Mouse (Mus musculus): ENCODE measurements around the gene Wdfy3. TPM values are rescaled to one million over a fixed set of nuclear protein-coding genes. Genes with fewer than 3 reads are reported as not detected.
A peak's percentile ranks its signal among the peaks of the same experiment; 100 is the strongest.

Gene Wdfy3
- polyA plus RNA-seq, 1 experiment from 2014 or later = 20.1 TPM

GRCm38 (mm10) chr5:101801891-101802290 lies 267.8 kb downstream of the Wdfy3 start:
- Histone ChIP-seq H3K4me1 (ENCODE audit: insufficient read depth, low read length) (no peaks in the 10 kb centered on the region), H3K36me3 (ENCODE audit: insufficient read depth, low read length) (0 out of 2 replicates have a peak, but pooled peaks cover 4% of the 10 kb centered on the region), H3K9me3 (ENCODE audit: low read length) (peaks cover 4% of the 10 kb centered on the region; the same call in 1 of the 2 replicates), H3K9ac (replicated peaks; ENCODE audit: low read length) (no peak overlapping the region), H3K4me3 (ENCODE audit: low read length) (no peak overlapping the region), H3K27ac (ENCODE audit: low read length) (no peak overlapping the region), H3K27me3 (ENCODE audit: insufficient read depth, low read length) (no peaks in the 10 kb centered on the region), H3K4me2 (replicated peaks; ENCODE audit: low read depth, low read length) (no peak overlapping the region)
- ATAC-seq (ENCODE audit: low FRiP score, low TSS enrichment) = no peak
- 60% methylated on average over 2 of the region's 2 CpGs for WGBS

- no peaks in the 10 kb centered on the region for H3K4me1 ChIP-seq (ENCODE audit: insufficient read depth, low read length)
- peaks cover 2% of the 10 kb centered on the region; the same call in 1 of the 2 replicates for H3K9me3 ChIP-seq (ENCODE audit: low read length)
- no peak overlapping the region for H3K27ac ChIP-seq (ENCODE audit: low read length)
- no peak overlapping the region for H3K4me3 ChIP-seq (ENCODE audit: low read length)
- H3K9ac ChIP-seq (replicated peaks; ENCODE audit: low read length) = no peak overlapping the region
- no peaks in the 10 kb centered on the region for H3K27me3 ChIP-seq (ENCODE audit: insufficient read depth, low read length)
- no peak overlapping the region for H3K4me2 ChIP-seq (replicated peaks; ENCODE audit: low read depth, low read length)
- 57% methylated on average over 4 of the region's 4 CpGs for WGBS
- H3K36me3 ChIP-seq (ENCODE audit: insufficient read depth, low read length) = no peaks in the 10 kb centered on the region
- ATAC-seq (ENCODE audit: low FRiP score, low TSS enrichment) = no peak
Observed at GRCm38 (mm10) chr5:101792665-101793064, 277.1 kb downstream of the Wdfy3 start.

DNA sequence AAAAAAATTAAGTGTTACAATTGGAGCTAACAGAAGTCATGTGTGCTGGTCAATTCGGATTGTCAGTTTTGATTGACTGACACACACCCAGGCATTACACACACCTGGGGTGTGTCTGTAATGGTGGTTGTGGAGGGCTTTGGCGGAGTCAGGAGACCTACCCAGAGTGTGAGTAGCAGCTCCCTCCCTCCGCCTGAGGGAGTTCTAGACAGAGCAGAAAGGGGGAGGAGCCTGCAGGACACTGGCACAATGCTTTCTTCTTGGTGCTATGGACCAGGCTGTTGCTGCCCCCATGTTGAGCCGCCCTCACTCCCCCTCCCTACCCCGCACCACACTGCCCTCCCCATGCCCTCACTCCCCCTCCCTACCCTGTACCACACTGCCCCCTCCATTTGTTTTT lies 279.2 kb downstream of the Wdfy3 start:
- no peak overlapping the region for H3K4me2 ChIP-seq (replicated peaks; ENCODE audit: low read depth, low read length)
- peak; percentile 49; the same call in 1 of the 2 replicates for ATAC-seq (ENCODE audit: low FRiP score, low TSS enrichment)
- WGBS = 71% methylated on average over 5 of the region's 5 CpGs
- no peak overlapping the region for H3K27ac ChIP-seq (ENCODE audit: low read length)
- no peak overlapping the region for H3K4me3 ChIP-seq (ENCODE audit: low read length)
- H3K36me3 ChIP-seq (ENCODE audit: insufficient read depth, low read length) = no peaks in the 10 kb centered on the region
- no peaks in the 10 kb centered on the region for H3K4me1 ChIP-seq (ENCODE audit: insufficient read depth, low read length)
- H3K9ac ChIP-seq (replicated peaks; ENCODE audit: low read length) = no peak overlapping the region
- no peaks in the 10 kb centered on the region for H3K27me3 ChIP-seq (ENCODE audit: insufficient read depth, low read length)
- peaks cover 2% of the 10 kb centered on the region; the same call in 1 of the 2 replicates for H3K9me3 ChIP-seq (ENCODE audit: low read length)

DNA sequence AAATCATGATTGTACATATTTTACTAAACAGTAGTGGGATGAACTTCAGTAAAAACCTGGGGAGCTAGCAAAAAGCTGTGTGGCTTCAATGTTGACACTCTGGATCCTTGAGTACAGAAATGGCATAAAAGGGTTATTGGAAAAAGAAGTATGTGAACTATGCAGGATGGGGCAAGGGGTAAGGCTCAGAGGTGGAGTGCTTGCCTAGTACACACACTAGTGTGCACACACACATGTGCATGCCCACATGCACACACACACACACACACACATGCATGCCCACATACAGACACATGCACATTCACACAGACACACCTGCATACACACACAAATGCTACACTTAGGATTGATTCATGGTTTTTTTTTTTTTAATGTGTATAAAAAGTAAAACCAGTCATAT lies 280.0 kb downstream of the Wdfy3 start:
- H3K4me1 ChIP-seq (ENCODE audit: insufficient read depth, low read length) = no peaks in the 10 kb centered on the region
- no peaks in the 10 kb centered on the region for H3K9me3 ChIP-seq (ENCODE audit: low read length)
- no peak overlapping the region for H3K9ac ChIP-seq (replicated peaks; ENCODE audit: low read length)
- no peak overlapping the region for H3K4me2 ChIP-seq (replicated peaks; ENCODE audit: low read depth, low read length)
- no peaks in the 10 kb centered on the region for H3K27me3 ChIP-seq (ENCODE audit: insufficient read depth, low read length)
- no peak overlapping the region for H3K4me3 ChIP-seq (ENCODE audit: low read length)
- no peak overlapping the region for H3K27ac ChIP-seq (ENCODE audit: low read length)
- H3K36me3 ChIP-seq (ENCODE audit: insufficient read depth, low read length) = no peaks in the 10 kb centered on the region
- no peak for ATAC-seq (ENCODE audit: low FRiP score, low TSS enrichment)

GRCm38 (mm10) chr5:101785921-101786614 lies 283.7 kb downstream of the Wdfy3 start:
- ATAC-seq (ENCODE audit: low FRiP score, low TSS enrichment) = no peak
- H3K4me2 ChIP-seq (replicated peaks; ENCODE audit: low read depth, low read length) = no peak overlapping the region
- H3K27ac ChIP-seq (ENCODE audit: low read length) = no peak overlapping the region
- no peak overlapping the region for H3K4me3 ChIP-seq (ENCODE audit: low read length)
- 55% methylated on average over 4 of the region's 4 CpGs for WGBS
- H3K4me1 ChIP-seq (ENCODE audit: insufficient read depth, low read length) = no peaks in the 10 kb centered on the region
- H3K36me3 ChIP-seq (ENCODE audit: insufficient read depth, low read length) = no peaks in the 10 kb centered on the region
- no peak overlapping the region for H3K9ac ChIP-seq (replicated peaks; ENCODE audit: low read length)
- H3K27me3 ChIP-seq (ENCODE audit: insufficient read depth, low read length) = no peaks in the 10 kb centered on the region
- H3K9me3 ChIP-seq (ENCODE audit: low read length) = no peaks in the 10 kb centered on the region

DNA sequence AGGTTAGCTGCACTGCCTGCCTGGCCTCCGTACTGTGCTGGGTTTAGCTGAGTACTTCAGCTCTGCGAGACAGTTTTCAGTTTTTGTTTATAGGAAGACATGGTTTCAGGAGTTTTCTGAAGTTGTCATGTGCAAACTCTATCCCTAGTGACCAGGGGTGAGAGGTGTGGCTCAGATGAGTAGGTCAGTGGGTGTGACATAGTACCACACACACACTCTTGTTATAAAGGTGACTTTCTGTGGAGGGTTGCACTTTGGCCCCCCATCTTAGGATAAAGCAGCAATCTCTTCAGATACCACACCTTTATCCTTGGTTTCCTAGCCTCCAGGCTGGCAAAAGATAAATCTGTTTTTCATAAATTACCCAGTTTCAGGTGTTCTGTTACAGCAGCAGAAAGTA lies 284.9 kb downstream of the Wdfy3 start:
- Histone ChIP-seq H3K9me3 (ENCODE audit: low read length) (no peaks in the 10 kb centered on the region), H3K4me3 (ENCODE audit: low read length) (no peak overlapping the region), H3K27ac (ENCODE audit: low read length) (no peak overlapping the region), H3K4me1 (ENCODE audit: insufficient read depth, low read length) (no peaks in the 10 kb centered on the region), H3K4me2 (replicated peaks; ENCODE audit: low read depth, low read length) (no peak overlapping the region), H3K27me3 (ENCODE audit: insufficient read depth, low read length) (no peaks in the 10 kb centered on the region), H3K9ac (replicated peaks; ENCODE audit: low read length) (no peak overlapping the region), H3K36me3 (ENCODE audit: insufficient read depth, low read length) (no peaks in the 10 kb centered on the region)
- no peak for ATAC-seq (ENCODE audit: low FRiP score, low TSS enrichment)
- 90% methylated on average over 2 of the region's 2 CpGs for WGBS

DNA sequence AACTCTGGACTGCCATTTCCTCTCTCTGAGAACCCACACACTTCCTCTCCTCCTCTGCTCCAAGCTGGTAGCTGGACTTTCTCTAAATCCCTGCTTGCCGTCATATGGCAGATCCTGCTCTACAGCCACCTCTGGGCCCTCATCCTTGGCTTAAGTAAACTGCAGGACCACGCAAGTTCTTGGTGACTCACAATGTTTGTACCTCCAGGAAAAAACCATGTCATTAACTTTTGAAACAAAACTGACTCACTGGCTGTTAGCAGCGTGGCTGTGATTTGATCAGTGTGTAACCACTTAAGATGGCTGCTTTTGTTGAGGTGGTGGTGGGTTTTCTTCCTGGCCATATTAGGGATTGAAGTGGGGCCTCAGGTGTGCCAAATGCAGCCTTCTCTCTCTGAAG lies 285.4 kb downstream of the Wdfy3 start:
- no peaks in the 10 kb centered on the region for H3K27me3 ChIP-seq (ENCODE audit: insufficient read depth, low read length)
- H3K27ac ChIP-seq (ENCODE audit: low read length) = no peak overlapping the region
- H3K9me3 ChIP-seq (ENCODE audit: low read length) = no peaks in the 10 kb centered on the region
- ATAC-seq (ENCODE audit: low FRiP score, low TSS enrichment) = no peak
- H3K4me3 ChIP-seq (ENCODE audit: low read length) = no peak overlapping the region
- no peaks in the 10 kb centered on the region for H3K36me3 ChIP-seq (ENCODE audit: insufficient read depth, low read length)
- WGBS = 73% methylated on average over 3 of the region's 3 CpGs
- no peak overlapping the region for H3K4me2 ChIP-seq (replicated peaks; ENCODE audit: low read depth, low read length)
- no peaks in the 10 kb centered on the region for H3K4me1 ChIP-seq (ENCODE audit: insufficient read depth, low read length)
- no peak overlapping the region for H3K9ac ChIP-seq (replicated peaks; ENCODE audit: low read length)
